Mouse (Mus musculus) urinary bladder, adult 18-20 months (tissue): Measurements from ENCODE around the gene Mat2a.
A peak's percentile ranks its signal among the peaks of the same experiment; 100 is the strongest.
"Not testable (repeated sequence)": the region's sequence is repeated elsewhere in the genome, so short reads cannot be mapped to it uniquely, and the experiment has no call there.

Source experiments
- DNase-seq, 2 experiments: peaks; one replicate each; pipeline ENCODE4 v3.0.0; 2022; ENCODE audit warnings: low spot score in 2 of 2, mixed read lengths in 2 of 2

The Mat2a gene

DNA sequence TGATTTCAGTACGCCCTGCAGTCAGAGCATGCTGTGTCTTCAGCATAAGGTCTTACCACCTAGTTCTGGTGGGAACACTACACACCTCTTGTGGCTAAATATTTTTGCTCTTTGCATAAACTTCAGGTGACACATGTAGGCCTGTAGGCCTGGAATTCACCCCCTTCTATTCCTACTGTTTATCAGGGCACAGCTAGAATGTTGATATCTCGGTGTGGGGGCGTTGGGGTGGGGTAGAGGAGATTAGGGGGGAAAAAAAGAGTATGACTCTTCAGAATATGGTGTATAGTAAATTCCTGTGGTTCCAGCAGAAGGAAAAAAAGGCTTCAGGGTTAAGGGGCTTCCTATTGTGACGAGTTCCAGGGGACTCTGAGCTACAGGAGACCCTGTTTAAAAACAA, 17.2 kb upstream of the Mat2a start:
- no peak for DNase-seq

DNA sequence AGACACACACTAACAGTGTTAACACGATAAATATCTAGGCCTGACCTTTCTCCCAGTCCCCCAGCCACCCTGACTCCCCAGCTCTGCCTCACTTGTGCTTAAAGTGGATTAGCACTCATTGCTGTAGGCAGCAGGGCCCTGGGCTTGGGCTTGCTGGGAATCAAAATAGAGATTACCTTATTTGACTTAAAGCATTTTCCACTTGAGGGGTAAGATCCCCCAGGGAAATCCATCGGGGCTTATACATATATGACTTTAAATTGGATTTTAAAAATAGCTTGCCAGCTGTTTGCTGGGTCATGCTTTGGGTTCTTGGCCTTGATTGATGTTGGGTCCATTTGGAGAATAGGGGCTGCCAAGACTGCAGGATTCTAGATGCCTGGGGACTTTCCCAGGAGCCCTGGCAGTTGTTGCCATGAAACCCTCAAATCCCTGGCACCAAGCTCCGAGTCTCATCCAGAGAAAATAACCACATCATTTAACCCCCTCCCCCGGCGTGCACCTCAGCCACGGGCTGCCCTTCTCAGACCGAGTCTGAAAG, 15.5 kb upstream of the Mat2a start:
- DNase-seq = no peak

DNA sequence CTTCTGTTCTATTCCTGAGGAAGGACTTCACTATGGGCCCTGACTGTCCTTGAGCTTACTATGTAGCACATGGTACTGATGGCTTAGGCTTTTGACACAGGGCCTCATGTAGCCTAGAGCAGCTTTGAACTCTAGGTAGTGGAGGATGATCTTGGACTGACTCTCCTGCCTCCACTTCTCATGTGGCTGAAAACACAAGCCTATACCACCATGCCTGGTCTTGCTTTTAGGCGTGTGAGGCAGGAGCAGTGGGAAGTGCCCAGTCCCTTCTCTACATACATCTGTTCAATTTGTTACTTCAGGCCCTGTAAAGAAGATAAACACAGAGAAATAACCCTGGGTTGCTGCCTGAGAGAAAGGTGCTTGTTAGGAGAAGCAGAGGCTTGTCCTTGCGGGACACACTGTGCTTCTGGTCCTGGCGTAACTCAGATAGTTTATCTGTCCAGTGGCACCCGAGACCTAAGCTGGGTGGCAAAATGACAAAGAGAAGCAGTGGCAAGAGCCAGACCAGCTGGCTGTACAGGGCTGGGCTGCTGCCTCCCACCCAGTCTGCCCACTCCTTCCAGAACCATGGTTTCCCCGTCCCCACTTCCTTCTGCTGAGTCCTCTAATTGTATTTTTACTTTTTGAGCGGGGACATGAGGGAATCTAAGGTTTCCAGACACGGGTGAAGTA, 14.9 kb upstream of the Mat2a start:
- DNase-seq = no peak

DNA sequence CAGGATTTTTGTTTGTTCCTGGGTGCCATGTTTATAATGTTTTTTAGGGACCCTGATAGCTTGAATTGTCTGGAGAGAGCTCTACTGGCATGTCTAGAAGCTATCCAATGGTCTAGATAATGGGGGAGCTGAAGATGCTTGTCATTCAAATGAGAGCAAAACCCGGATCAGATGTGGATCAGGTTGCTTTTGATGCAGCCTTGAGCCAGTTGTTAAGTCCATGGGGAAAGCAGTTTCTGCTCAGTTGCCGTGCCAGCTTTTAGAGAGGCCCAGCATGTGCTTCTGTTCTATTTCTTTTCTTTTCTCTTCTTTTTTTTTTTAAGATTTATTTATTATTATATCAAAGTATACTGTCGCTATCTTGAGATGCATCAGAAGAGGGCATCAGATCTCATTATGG, 14.2 kb upstream of the Mat2a start:
- no peak for DNase-seq

DNA sequence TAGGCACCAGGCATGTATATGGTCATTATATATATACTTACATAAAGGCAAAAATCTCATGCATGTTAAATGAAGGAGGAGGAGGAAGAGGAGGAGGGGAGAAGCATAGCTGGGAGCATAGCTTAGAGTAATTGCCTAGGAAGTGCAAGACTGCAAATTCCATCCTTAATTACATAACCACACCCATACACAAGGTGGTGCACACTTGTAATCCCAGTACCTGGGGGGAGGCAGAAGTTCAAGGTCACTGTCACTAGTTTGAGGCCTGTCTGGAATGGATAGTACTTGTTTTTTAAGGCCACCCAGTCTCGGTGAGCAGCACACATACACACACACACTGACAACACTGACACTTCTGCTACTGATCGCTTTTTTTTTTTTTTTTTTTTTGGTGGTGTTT, 13.0 kb upstream of the Mat2a start:
- DNase-seq = no peak

DNA sequence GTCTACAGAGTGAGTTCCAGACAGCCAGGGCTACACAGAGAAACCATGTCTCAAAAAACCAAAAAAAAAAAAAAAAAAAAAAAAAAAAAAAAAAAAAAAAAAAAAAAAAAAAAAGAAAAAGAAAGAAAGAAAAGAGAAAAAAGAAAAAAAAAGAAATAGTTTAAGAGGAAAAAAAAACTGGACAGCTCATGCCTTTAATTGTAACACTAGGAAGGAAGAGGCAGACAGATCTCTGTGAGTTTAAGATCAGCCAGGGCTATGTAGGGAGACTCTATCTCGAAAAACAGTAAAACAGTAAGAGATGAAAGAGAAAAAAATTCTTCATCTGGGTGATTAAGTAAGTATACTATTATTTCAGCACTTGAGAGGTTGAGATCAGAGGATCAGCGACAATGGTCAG, 12.4 kb upstream of the Mat2a start:
- DNase-seq = not testable (repeated sequence)

DNA sequence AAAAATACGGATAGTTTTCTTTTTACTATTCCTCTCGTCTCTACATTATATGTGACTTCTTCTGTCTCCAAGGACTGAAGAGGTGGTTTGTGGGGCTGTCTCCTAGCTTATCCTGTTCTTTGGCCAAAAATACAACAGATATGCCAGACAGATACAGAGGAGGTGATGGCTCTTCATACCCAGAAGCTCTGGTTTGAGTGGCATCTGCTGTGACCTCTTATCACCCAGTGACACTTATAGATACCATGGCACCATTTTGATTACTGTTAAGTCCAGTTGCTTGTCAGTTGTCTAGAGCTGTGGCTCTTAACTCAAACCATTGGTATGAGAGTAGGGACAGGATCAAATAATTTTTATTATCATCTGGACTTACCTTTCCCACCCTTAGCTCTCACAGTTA, 8.1 kb upstream of the Mat2a start:
- no peak for DNase-seq

DNA sequence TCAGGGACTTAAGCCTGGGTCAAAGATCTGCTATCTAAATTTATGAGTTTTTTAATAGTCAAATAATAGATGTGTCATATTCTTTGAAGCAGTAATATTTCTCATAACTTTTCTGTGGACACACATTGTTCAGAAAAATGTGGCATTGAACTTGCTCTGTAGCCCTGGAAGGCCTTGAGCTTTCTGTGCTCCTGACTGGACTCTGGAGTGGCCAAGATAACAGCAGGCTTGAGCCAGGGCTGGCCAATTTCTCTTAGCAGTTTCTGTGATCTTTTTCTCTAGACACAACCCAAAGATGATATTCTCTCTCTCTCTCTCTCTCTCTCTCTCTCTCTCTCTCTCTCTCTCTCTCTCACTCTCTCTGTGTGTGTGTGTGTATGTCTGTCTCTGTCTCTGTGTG, 5.7 kb upstream of the Mat2a start:
- no peak for DNase-seq

DNA sequence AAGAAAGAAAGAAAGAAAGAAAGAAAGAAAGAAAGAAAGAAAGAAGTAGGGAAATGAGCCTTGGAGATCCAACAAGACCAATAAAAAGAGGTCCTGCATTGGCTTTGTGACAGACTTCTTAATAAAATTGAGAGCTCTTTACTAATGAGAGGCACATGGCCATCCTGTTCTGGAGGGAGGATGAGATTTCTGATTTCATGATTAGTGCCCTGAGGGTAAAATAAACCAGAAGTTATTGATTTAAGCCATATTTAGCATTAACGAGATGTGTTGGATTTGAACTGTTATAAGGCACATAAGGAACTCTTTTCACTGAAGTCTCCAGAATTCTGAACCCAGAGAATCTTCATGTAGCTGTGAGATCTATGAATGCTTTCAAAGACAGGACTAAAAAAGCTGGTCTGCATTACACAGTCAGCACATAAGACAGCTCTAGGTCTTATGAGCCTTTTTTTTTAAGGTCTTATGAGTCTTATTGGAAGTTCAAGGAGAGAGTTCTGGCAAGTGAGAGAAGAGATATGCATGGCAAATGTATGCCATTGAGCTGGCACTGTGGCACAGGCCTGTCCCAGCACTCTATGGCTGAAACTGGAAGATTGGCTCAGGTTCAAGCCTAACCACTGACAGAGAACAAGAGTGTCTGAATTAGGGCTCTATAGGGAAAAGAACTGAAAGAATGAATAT, 3.7 kb upstream of the Mat2a start:
- DNase-seq = no peak

DNA sequence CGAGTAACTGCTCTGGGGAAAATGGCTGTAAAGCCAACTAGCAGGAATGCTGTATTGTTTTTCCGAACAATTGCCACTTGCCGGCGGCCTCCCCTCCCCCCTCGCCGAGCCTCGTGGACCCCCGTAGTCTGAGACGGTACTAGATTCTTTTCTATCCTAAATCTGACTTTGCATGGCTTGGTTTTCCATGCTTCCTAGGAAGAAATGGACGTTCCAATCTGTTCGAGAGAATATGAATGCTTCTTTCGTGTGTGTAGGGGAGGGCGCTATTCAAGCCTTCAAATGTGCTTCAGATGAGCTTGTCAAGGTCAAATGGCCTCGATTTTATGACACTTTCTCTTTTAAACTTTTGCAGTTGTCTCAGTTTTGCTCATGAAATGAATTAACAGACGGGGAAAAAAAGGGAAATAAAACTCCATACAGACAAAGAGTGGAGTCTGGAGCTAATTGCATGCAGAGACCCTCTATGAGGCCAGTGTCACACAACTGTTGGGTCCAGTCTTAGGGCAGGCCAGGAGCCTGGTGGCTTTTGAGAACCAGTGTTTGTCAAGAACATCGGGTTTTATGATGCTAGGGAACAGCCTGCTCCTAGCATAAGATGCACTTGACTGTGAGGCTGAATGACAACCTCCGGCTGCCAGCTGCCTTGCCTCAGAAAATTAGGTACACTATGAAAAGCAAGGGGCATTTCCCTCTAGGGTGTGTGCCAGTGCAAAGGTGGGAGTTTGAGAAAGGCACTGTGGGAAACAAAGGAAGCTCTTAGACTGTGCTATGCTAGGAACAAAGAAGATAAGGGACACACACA, 1.0 kb upstream of the Mat2a start:
- DNase-seq = no peak

DNA sequence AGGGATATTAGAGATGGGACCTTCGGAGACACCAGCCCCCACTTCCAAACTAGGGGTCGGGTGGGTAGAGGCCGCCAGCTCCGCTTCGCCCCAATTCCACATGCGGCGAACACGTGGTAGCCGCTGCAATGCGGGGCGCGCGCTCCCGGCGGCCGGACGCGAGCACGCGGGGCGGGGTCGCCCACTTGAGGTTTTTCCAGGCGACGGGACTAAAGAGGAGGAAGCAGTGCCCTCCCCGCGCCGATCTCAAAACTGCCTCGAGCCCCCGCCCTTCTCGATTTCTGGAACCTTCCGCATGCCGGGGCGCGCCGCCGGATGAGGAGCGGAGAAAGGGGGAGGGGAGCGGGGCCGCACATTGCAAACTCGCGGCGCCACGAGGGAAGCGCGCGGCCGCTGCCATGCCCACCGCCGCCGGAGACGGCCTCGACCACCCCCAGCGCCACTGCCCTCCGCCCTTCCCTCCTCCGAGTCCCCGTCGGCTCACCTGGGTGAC, 450 bp downstream of the Mat2a start:
- DNase-seq = peak; percentile 84 to 91

DNA sequence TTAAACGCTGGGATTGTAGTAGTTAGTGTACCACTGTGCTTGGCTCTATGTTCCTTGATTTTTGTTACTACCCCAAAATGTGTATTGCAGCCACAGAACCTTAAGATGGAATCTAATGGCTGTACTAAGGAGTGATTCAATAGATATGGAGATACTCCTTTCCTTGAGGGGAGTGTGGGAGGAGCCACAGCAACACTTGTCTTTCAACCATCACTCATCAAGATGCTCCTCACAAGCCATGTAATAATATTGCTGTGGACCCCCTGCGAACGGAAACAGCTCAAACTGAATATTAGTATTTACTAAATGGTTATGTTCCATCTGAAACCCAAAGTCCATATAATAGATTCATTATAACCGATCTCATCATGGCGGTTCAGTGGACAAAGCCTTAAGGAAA, 1.1 kb downstream of the Mat2a start:
- DNase-seq = no peak

DNA sequence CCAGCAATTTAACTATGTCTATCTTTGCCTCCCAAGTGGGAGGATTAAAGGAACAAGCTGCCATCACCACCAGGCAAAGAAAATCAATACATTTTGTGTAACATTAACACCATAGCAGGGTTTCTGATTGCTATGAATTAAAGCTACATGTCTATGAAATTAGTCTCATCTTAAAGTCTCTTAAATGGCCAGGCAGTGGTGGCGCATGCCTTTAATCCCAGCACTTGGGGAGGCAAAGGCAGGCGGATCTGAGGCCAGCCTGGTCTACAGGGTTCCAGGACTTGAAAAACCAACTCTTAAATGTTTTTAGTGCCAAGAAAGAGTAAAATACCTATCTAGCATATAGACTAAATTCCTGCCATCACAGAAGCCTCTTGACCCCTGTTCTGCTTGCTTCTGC, 7.2 kb downstream of the Mat2a start:
- DNase-seq = no peak

DNA sequence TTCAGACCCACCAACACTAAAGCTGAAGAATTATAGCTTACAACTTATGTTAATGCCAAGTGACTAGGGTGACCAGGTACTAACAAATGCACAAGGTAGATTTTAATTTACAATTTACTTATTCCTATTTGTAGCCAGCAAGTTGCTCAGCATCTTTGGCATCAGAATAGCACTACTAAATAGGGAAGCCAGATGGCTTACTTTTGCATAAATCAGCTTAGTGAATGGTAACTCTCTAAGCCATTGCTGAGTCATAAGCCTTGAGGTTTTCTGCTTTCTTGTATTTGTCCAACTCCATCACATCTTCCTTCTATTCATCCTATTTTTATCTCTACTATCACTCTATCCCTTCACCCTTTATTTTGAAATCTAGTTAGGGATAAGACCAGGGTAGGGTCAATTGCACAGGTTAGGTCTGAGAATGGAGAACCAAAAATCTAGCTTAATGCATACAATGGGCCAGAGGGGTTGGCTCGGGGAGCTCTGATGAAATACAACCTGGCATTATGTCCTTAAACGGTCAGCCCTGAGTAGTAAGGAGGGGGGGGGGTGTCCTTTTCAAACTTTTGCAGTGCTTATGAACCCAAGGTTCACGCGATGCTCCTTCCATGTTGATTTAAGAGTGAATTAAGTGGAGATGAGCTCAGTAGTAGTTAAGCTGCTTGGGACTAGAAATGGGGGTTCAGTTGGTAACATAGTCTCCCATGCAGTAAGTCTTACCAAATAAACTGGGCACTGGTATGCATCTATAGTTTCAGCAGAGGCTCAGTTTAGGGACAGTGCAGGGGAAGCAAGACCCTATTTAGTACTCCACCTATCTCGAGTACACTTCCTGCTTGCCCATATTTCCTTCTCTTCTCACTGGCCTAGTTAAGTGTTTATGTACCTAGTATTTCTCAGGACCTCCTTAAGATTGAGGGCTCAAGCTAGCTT, 8.1 kb downstream of the Mat2a start:
- DNase-seq = no peak

DNA sequence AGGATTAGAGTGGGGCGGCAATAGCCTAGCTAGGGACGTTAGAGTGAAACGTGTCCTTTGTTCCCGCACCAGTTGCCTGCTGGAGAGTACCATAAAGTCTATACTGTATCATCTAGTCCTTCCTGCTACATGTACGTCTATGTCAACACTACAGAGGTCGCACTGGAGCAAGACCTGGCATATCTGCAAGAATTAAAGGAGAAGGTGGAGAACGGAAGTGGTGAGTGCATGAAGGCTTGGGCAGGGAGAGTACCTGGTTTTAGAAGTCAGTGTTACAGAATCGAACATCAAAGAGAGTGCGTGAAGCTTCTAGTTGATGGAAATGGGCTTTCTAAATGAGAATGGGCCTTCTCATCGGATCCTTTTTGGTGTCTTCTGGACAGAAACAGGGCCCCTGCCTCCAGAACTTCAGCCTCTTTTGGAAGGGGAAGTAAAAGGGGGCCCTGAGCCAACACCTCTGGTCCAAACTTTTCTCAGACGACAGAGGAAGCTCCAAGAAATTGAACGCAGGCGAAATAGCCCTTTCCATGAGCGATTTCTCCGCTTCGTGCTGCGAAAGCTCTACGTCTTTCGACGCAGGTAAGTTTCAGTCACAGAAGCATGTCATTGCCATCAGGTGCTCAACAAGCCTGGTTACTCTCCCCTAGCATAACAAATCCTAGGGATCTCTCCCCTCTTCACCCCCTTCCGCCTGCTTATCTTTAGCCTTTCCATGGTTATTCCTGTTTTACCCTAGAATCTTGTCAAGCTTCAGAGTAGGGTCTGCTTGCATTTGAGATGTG, 10.1 kb downstream of the Mat2a start:
- no peak for DNase-seq

DNA sequence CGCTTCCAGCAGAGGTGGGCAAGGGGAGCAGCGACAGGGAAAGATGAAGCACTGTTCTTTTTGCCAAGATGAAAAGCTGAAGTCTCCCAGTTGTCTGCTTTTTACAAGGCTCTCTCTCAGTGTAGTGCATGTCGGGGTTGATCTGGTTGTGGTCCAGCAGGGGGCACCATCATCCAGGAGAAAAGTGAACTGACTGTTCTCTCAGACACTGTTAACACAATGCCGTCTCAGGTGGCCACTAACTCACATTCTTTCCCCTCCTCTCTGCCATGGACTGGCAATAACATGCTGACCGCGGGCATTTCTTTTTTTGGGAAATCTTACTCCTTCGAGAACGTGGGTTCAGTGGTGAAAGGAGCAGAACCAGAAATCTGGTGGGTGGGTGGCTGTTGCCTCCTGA, 11.3 kb downstream of the Mat2a start:
- DNase-seq = peak; percentile 37 to 59

DNA sequence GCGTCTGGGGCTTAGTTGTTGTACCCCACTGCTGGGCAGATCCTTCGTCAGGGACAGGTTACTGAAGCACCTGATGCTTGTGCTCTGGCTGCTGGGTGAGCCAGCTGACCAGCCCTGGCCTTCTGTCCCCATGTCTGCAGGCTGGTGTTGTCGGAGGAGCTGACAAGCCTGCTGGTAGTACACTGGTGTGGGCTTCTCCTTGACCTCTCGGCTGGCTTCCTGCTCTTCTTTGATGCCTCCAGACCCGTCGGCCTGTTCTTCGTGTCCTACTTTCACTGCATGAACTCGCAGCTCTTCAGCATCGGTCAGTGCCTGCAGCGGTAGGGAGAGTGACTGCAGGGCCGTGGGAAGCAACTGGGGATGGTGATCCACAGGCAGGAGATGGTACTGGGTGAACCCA, 13.7 kb downstream of the Mat2a start:
- no peak for DNase-seq

DNA sequence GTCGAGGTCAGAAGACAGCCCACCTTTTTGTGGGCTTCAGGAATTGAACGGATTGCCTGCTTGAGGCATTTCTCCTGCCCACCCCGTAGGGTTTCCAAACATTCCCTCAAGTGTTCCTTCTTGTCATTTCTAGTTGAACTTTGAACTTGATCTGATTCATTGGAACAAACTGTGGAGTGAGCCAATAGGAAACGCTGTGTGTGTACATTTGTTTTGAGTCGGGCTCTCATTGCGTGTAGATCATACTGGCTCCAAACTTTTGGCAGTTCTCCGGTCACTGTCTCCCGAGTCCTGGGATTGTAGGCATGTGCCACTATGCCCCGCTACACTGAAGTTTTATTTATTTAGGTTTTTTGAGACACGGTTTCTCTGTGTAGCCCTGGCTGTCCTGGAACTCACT, 18.5 kb downstream of the Mat2a start:
- DNase-seq = no peak

DNA sequence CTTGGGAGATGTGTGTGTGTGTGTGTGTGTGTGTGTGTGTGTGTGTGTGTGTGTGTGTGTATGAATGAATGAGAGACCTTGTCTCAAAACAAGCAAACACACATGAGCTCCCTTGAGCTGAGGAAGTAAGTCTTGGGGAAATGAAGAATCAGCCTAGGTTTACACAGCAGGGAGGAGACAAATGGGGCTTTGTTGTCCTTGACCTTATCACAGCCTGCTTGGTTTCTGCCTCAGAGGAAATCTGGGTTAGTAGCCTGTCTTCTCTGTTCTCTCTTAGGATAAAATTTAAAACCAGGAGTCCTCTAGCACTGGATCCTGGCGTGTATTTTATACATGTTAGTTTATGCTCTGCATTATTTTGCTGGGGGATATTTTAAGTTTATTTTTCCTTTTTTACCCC, 19.6 kb downstream of the Mat2a start:
- no peak for DNase-seq

DNA sequence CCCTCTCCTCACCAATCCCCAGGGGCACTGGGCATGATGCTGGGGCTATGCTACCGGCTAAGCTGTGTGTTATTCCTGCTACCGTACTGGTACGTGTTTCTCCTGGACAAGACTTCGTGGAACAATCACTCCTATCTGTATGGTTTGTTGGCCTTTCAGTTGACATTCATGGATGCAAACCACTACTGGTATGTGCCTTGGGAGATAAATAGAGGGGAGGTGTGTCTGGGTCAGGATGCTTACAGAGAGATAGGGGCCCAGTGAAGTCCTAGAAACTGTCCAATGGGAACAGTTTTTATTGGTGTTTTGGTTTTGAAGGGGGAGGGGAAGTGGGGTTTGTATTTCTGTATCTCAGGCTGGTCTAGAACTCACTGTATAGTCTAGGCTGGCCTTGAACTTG, 21.1 kb downstream of the Mat2a start:
- no peak for DNase-seq
